Mouse (Mus musculus): ENCODE results near the gene Ssr1.
A peak's percentile ranks its signal among the peaks of the same experiment; 100 is the strongest.

Ssr1 gene

GRCm38 (mm10) chr13:37980346-37980745 is 13.7 kb downstream of the Ssr1 start:
- no peak for DNase-seq (ENCODE audit: low read depth, low spot score)

GRCm38 (mm10) chr13:37979506-37979905 is 14.5 kb downstream of the Ssr1 start:
- DNase-seq (ENCODE audit: low read depth, low spot score) = no peak

DNA sequence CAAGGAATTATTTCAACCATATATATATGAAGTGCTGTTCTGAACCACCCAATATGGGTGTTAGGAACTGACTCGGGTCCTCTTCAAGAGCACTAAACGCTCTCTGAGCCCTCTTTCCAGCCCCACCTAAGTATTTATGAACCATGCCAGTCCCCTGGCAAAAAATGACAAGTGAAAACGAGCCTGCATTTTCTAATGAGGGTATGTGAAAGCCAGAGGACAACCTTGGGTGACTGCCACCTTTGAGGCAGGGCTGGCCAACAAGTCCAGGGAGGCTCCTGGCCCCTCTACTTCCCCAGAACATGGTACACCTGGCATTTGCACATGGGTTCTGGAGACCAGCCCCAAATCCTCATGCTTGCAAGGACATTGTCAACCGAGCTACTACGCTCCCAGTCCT is 19.3 kb downstream of the Ssr1 start:
- DNase-seq (ENCODE audit: low read depth, low spot score) = no peak

GRCm38 (mm10) chr13:37974036-37974435 is 20.0 kb downstream of the Ssr1 start:
- no peak for DNase-seq (ENCODE audit: low read depth, low spot score)

- DNase-seq (ENCODE audit: low read depth, low spot score) = peak; percentile 52
Measured at GRCm38 (mm10) chr13:37970887-37971530, 23.0 kb downstream of the Ssr1 start.

- no peak for DNase-seq (ENCODE audit: low read depth, low spot score)
Measured at GRCm38 (mm10) chr13:37969988-37970387, 24.0 kb downstream of the Ssr1 start.

DNA sequence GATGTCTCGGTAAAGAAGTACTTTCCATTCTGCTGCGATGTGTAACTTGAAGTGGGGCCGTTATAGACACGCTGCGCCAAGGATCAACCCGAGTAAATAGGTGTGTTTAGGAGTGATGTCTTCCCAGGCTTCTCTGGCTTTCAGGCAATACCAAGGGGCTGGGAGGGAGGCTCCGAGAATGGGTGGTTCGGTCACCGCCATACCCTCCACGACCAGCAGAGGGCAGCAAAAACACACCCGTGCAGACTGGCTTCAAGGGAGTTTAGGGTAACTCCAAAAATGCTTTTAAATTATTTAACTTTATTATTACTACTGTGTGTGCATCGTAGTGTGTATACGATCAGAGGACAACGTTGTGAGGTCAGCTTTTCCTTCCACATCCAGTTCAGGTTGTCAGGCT is 24.7 kb downstream of the Ssr1 start:
- DNase-seq (ENCODE audit: low read depth, low spot score) = peak; percentile 74

DNA sequence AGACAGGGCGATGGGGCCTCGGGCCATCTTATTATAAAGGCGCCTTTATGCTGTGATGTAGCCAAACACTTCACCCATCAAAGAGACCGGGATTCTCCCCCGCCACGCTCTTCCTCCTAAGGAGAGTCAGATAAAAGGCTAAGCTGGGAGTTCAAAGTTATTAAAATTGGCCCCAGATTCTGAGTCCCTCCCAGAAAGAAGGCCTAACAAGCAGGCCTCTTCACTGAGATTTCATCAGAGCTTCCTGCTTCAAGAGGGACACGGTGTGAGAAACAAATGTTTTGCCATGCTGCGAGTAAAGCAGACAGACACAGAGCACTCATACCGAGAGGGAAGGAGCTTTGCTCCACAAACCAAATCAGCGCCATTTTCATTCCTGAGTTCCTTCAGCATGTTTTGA is 26.5 kb downstream of the Ssr1 start:
- DNase-seq (ENCODE audit: low read depth, low spot score) = no peak

DNA sequence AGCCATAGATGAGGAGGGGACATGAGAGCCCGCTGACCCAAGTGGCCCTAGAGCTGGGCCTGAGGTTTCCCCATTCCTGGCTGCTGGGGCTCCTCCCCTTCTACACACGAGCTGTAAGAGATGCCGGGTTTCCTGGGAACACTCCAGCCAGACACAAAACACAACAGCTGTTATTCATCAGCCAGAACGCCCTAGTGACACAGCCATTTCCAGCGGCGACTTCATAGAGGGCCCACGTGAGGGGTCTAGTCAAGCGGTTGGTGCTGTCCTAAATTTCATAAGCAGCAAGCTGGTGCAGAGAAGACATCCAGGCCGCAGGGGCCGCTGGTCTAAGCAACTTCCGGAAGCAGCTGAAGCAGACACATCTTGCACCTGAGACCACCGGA is 27.0 kb downstream of the Ssr1 start:
- peak; percentile 37 for DNase-seq (ENCODE audit: low read depth, low spot score)

- DNase-seq (ENCODE audit: low read depth, low spot score) = no peak
Measured at GRCm38 (mm10) chr13:37966256-37967051, 27.6 kb downstream of the Ssr1 start.

- peak; percentile 89 for DNase-seq (ENCODE audit: low read depth, low spot score)
Measured at GRCm38 (mm10) chr13:37965126-37965914, 28.7 kb downstream of the Ssr1 start.

DNA sequence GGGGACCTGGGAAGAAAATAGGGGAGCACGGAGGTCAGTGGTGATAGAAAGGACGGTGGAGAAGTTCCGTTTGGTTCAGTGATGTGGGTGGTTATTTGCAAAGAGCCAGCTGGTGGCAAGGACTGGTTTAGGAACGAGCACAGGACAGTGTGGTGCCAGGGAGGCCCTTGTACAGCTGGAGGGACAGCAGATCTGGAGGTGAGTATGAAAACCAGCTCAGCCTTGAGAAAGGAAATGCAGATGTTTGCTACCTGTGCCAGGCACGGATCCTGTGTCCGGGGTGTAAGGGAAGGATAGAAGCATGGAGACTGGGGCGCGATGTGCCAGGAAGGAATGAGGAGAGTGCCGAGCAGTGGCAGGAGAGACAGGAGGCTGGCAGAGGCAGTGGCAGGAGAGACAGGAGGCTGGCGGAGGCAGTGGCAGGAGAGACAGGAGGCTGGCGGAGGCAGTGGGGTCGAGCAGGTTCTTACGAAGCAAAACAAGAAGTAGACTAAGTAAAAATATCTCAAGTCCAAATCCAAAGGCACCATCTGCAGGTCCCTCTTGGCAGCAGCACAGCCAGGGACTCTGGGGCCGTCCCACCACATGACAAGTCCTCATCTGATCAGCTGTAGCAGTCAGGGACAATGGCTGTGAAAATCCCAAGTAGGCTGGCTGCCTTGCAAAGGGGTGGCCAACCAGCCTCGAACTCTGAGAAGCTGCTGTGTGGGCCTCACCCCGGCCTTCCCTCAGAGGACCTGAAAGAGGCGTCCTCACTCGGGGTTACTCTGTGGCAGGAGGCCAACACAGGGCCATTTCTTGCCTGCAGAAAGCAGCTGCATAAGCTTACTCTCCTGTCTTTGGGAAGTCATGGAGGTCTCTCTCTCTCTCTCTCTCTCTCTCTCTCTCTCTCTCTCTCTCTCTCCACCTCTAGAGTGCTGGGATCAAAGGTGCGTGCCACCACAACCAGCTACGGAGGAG is 29.6 kb downstream of the Ssr1 start:
- DNase-seq (ENCODE audit: low read depth, low spot score) = no peak

- DNase-seq (ENCODE audit: low read depth, low spot score) = peak; percentile 88
Measured at GRCm38 (mm10) chr13:37963354-37964007, 30.5 kb downstream of the Ssr1 start.

DNA sequence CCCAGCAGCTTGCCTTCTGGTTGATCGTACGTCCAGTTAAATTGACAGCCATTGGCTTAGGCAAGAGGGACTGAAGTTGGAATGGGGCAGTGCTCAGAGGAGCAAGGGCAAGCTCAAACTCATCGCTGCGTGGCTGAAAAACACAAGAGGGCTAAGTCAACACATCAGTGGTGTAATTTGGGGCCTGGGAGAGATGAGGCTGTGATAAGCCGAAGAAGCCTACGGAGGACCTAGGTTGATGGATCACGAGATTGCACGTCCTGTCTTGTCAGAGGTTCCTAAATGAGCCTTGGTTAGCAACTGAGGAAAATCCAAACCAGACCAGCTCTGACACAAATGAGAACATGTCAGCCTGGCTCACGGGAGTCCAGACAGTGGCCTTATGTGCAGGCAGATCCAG is 31.5 kb downstream of the Ssr1 start:
- no peak for DNase-seq (ENCODE audit: low read depth, low spot score)

DNA sequence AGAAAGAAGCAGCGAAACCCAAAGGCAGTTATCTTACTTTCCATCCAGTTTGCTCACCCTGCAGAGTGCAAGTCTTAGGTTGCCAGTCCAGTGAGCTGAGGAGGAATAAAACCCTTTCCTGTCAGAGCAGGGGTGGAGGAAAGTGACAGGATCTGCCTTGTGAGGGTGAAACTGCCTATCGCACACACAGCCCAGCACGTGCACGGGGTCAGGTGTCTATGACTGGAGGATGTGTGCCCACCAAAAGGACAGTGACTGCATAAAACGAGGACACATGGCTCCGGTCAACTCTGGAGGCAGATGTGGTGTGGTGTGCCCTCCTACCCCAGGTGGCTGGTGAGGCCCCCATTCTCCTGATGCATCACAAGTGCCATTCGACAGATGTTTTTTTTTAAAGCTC is 34.1 kb downstream of the Ssr1 start:
- DNase-seq (ENCODE audit: low read depth, low spot score) = no peak

- no peak for DNase-seq (ENCODE audit: low read depth, low spot score)
Measured at GRCm38 (mm10) chr13:37959239-37959907, 34.6 kb downstream of the Ssr1 start.

DNA sequence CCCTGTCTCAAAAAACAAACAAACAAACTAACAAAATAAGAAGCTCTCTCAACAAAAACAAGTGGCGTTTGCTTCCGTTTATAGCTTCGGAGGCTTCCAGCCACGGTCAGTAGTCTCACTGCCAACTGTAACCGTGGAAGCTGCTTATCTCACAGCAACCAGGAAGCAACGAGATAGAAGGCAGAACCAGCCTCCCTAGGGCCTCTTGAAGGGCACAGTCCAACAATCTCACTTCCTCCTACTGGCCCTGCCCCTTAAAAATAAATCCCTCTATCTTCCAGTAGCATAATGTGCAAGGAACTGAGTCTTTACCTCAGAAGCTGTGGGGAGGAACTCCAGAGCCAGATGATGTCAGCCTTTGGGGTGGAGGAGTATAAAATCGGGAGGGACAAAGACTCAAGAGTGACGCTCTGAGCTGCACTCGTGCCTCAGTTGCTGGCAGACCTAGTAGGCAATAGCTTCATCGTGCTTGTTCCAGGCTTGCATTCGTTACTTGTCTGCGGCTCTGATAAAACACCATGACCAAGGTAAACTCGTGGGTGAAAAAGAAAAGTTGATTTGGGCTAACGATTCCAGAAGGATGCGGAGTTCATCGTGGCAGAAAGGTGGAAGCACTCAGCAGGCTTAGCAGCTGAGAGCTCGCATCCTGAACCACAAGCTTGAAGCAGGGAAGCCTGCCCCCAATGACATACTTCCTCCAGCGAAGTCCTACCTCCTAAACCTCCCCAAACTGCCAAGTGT is 35.3 kb downstream of the Ssr1 start:
- DNase-seq (ENCODE audit: low read depth, low spot score) = no peak

GRCm38 (mm10) chr13:37954318-37954717 is 39.7 kb downstream of the Ssr1 start:
- DNase-seq (ENCODE audit: low read depth, low spot score) = no peak

- DNase-seq (ENCODE audit: low read depth, low spot score) = no peak
Measured at GRCm38 (mm10) chr13:37952981-37953380, 41.0 kb downstream of the Ssr1 start.

DNA sequence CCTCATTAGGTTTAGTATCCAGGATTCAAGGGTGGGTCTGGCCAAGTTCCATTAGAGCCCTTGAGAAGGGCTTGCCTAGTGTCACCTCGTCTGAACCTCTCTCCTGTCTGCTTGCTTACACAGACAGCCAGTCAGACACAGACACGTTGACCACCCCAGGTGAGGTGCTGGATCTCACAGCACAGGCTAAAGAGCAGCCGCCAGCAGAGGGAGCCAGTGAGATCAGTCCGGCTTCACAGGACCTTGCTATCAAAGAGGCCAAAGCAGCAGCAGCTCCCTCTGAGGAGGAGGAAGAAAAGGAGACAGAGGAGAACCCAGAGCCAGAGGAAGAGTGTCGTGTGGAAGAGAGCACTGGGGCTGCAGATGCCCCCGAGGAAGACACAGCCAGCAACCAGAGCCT is 47.3 kb downstream of the Ssr1 start:
- peak; percentile 83 for DNase-seq (ENCODE audit: low read depth, low spot score)

Data from ES-CJ7 (cell line).